Comparison of ENCODE assay signal across 8 mouse cellular contexts in genomic region chr14:61293884-61294737, GRCm38 (mm10). TPM values are rescaled to one million over a fixed set of nuclear protein-coding genes. Genes with fewer than 3 reads are reported as not detected.
DNase-seq lines count a peak whose midpoint lies in the region; ATAC-seq and TF ChIP-seq lines count a peak whose summit lies in the region.

No protein-coding gene starts in this region.

- WGBS in intestine, postnatal 0 days: 58% methylated on average over 16 of the region's 16 CpGs
- WGBS in intestine, embryonic 15.5 days: 56% methylated on average over 16 of the region's 16 CpGs
- WGBS in forebrain, embryonic 13.5 days: 35% methylated on average over 16 of the region's 16 CpGs

- H3K9ac ChIP-seq in intestine, postnatal 0 days (ENCODE audit: low read depth, low read length): no peak overlapping the region
- H3K9ac ChIP-seq in intestine, embryonic 15.5 days: no peak overlapping the region
- no peak overlapping the region for H3K9ac ChIP-seq in forebrain, embryonic 13.5 days

- ATAC-seq in intestine, postnatal 0 days: no peak
- no peak for ATAC-seq in intestine, embryonic 15.5 days
- ATAC-seq in forebrain, embryonic 13.5 days: peak; percentile 50

- DNase-seq in c-Kit-positive CD71-negative TER-119-negative erythroid progenitor cells, embryonic 14.5 days (ENCODE audit: low read depth): peak; percentile 67
- DNase-seq in heart, postnatal 25 days (ENCODE audit: low spot score): peak; percentile 24
- DNase-seq in layer of hippocampus, postnatal 25 days (ENCODE audit: extremely low spot score in 1 of 2, low spot score in 1 of 2): peak; percentile 23 to 70
- peak; percentile 82 for DNase-seq in lung, postnatal 36 days
- peak; percentile 24 for DNase-seq in spleen, adult 12 weeks (ENCODE audit: low spot score)

- TF ChIP-seq CTCF in intestine, postnatal 0 days (IDR thresholded peaks at IDR 0.05; ENCODE audit: low read depth): peak; percentile 59

- H3K36me3 ChIP-seq in intestine, postnatal 0 days (ENCODE audit: control insufficient read depth, insufficient read depth): no peaks in the 10 kb centered on the region
- no peaks in the 10 kb centered on the region for H3K36me3 ChIP-seq in intestine, embryonic 15.5 days
- no peaks in the 10 kb centered on the region for H3K36me3 ChIP-seq in forebrain, embryonic 13.5 days (ENCODE audit: poor library complexity, severe bottlenecking)

- intact Hi-C loops in heart, postnatal 25 days (cut with DNase I): loop anchor here (1.0 kb wide), 2 partner anchors 52 to 495 kb away; no protein-coding TSS in a partner anchor

- no peak overlapping the region; the same call in 1 of the 2 replicates for H3K4me2 ChIP-seq in intestine, postnatal 0 days (replicated peaks; ENCODE audit: low read depth)
- no peak overlapping the region for H3K4me2 ChIP-seq in intestine, embryonic 15.5 days (replicated peaks)
- H3K4me2 ChIP-seq in forebrain, embryonic 13.5 days: peak overlapping the region; percentile 27

- H3K27ac ChIP-seq in intestine, postnatal 0 days (ENCODE audit: low read depth, low read length): no peak overlapping the region
- H3K27ac ChIP-seq in intestine, embryonic 15.5 days: no peak overlapping the region
- no peak overlapping the region for H3K27ac ChIP-seq in forebrain, embryonic 13.5 days

- H3K27me3 ChIP-seq in intestine, postnatal 0 days (replicated peaks; ENCODE audit: control insufficient read depth, insufficient read depth, low read length): no peaks in the 10 kb centered on the region
- no peaks in the 10 kb centered on the region for H3K27me3 ChIP-seq in intestine, embryonic 15.5 days (replicated peaks)
- no peaks in the 10 kb centered on the region for H3K27me3 ChIP-seq in forebrain, embryonic 13.5 days

- no peak overlapping the region for H3K4me3 ChIP-seq in intestine, postnatal 0 days (ENCODE audit: low read depth, low read length)
- no peak overlapping the region for H3K4me3 ChIP-seq in intestine, embryonic 15.5 days (replicated peaks)
- no peak overlapping the region for H3K4me3 ChIP-seq in forebrain, embryonic 13.5 days

- H3K4me1 ChIP-seq in intestine, postnatal 0 days (replicated peaks; ENCODE audit: control insufficient read depth, insufficient read depth, low read length): no peaks in the 10 kb centered on the region
- peaks cover 6% of the 10 kb centered on the region; the same call in 1 of the 2 replicates for H3K4me1 ChIP-seq in intestine, embryonic 15.5 days (replicated peaks)
- peaks cover 10% of the 10 kb centered on the region; the same call in 1 of the 2 replicates for H3K4me1 ChIP-seq in forebrain, embryonic 13.5 days

- H3K9me3 ChIP-seq in intestine, postnatal 0 days (ENCODE audit: control insufficient read depth): no peaks in the 10 kb centered on the region
- no peaks in the 10 kb centered on the region for H3K9me3 ChIP-seq in intestine, embryonic 15.5 days
- H3K9me3 ChIP-seq in forebrain, embryonic 13.5 days (replicated peaks): no peaks in the 10 kb centered on the region

RNA-seq across cellular contexts. Expression of gene Arl11, which starts 15.4 kb away (rescaled TPM):
- polyA plus RNA-seq in intestine, postnatal 0 days (2015; fragmentation: Nextera tagmentation; extraction: Ambion mirVana): 1.4 and 1.5 TPM in 2 replicates
- polyA plus RNA-seq in intestine, embryonic 15.5 days (2015; fragmentation: Nextera tagmentation; extraction: Ambion mirVana): 0.78 and 1.1 TPM in 2 replicates
- polyA plus RNA-seq in forebrain, embryonic 13.5 days (2015; fragmentation: Nextera tagmentation; extraction: Ambion mirVana): 0.31 and 0.59 TPM in 2 replicates
- 1 to 10 TPM; 1.2 to 1.8 TPM for total RNA-seq in heart, postnatal 25 days (2021)
- under 1 TPM; 0.66 TPM for total RNA-seq in layer of hippocampus, postnatal 25 days (2021)

RNA-seq across cellular contexts. Expression of gene Sgcg, which starts 35.8 kb away (rescaled TPM):
- 2.8 TPM in 2 replicates for polyA plus RNA-seq in intestine, postnatal 0 days (2015; fragmentation: Nextera tagmentation; extraction: Ambion mirVana)
- polyA plus RNA-seq in intestine, embryonic 15.5 days (2015; fragmentation: Nextera tagmentation; extraction: Ambion mirVana): 0.78 and 0.79 TPM in 2 replicates
- 0.20 TPM in 1 of 2 replicates, not detected in the other for polyA plus RNA-seq in forebrain, embryonic 13.5 days (2015; fragmentation: Nextera tagmentation; extraction: Ambion mirVana)
- total RNA-seq in heart, postnatal 25 days (2021): 100 to 1,000 TPM; 211 to 227 TPM
- total RNA-seq in layer of hippocampus, postnatal 25 days (2021): under 1 TPM in 1 of 2 experiments, not detected in 1; 0.12 TPM

Comparison
In these comparisons a context has a peak if more than half of its experiments do, and no peak if none do; other contexts are left out.
1. DNase-seq: peak in every context shown above with its lines; median percentile 82 in lung, postnatal 36 days; 67 in c-Kit-positive CD71-negative TER-119-negative erythroid progenitor cells, embryonic 14.5 days; 46 in layer of hippocampus, postnatal 25 days; 24 in heart, postnatal 25 days; 24 in spleen, adult 12 weeks.